Mouse (Mus musculus): ENCODE measurements around the gene Plekhs1.
"Not testable (repeated sequence)": the region's sequence is repeated elsewhere in the genome, so short reads cannot be mapped to it uniquely, and the experiment has no call there.

The Plekhs1 gene

GRCm38 (mm10) chr19:56455369-56455768 is 6.1 kb upstream of the Plekhs1 start:
- in situ Hi-C loops (cut with MboI; ENCODE audit: low sequenced_read_pairs), result no loop called here

- in situ Hi-C loops (cut with MboI; ENCODE audit: low sequenced_read_pairs), result no loop called here
Observed at GRCm38 (mm10) chr19:56457569-56457968, 3.9 kb upstream of the Plekhs1 start.

- in situ Hi-C loops (cut with MboI; ENCODE audit: low sequenced_read_pairs), result no loop called here
Observed at GRCm38 (mm10) chr19:56459154-56460050, 2.0 kb upstream of the Plekhs1 start.

GRCm38 (mm10) chr19:56460241-56460640 is 1.2 kb upstream of the Plekhs1 start:
- in situ Hi-C loops (cut with MboI; ENCODE audit: low sequenced_read_pairs), result no loop called here

- in situ Hi-C loops (cut with MboI; ENCODE audit: low sequenced_read_pairs), result no loop called here
Observed at GRCm38 (mm10) chr19:56462786-56463185, 1.3 kb downstream of the Plekhs1 start.

GRCm38 (mm10) chr19:56466486-56466885 is 5.0 kb downstream of the Plekhs1 start:
- in situ Hi-C loops (cut with MboI; ENCODE audit: low sequenced_read_pairs), result no loop called here

GRCm38 (mm10) chr19:56470286-56471020 is 9.0 kb downstream of the Plekhs1 start:
- in situ Hi-C loops (cut with MboI; ENCODE audit: low sequenced_read_pairs), result no loop called here

- in situ Hi-C loops (cut with MboI; ENCODE audit: low sequenced_read_pairs), result no loop called here
Observed at GRCm38 (mm10) chr19:56471934-56472333, 10.5 kb downstream of the Plekhs1 start.

GRCm38 (mm10) chr19:56474869-56475550 is 13.6 kb downstream of the Plekhs1 start:
- in situ Hi-C loops (cut with MboI; ENCODE audit: low sequenced_read_pairs), result no loop called here

GRCm38 (mm10) chr19:56476546-56476945 is 15.1 kb downstream of the Plekhs1 start:
- in situ Hi-C loops (cut with MboI; ENCODE audit: low sequenced_read_pairs), result no loop called here

GRCm38 (mm10) chr19:56477253-56477652 is 15.8 kb downstream of the Plekhs1 start:
- in situ Hi-C loops (cut with MboI; ENCODE audit: low sequenced_read_pairs), result no loop called here

GRCm38 (mm10) chr19:56477832-56478231 is 16.4 kb downstream of the Plekhs1 start:
- in situ Hi-C loops (cut with MboI; ENCODE audit: low sequenced_read_pairs), result no loop called here

- in situ Hi-C loops (cut with MboI; ENCODE audit: low sequenced_read_pairs), result no loop called here
Observed at GRCm38 (mm10) chr19:56484630-56485375, 23.4 kb downstream of the Plekhs1 start.

- in situ Hi-C loops (cut with MboI; ENCODE audit: low sequenced_read_pairs), result no loop called here
Observed at GRCm38 (mm10) chr19:56485376-56486271, 24.2 kb downstream of the Plekhs1 start.

- in situ Hi-C loops (cut with MboI; ENCODE audit: low sequenced_read_pairs), result no loop called here
Observed at GRCm38 (mm10) chr19:56486926-56487325, 25.5 kb downstream of the Plekhs1 start.

- in situ Hi-C loops (cut with MboI; ENCODE audit: low sequenced_read_pairs), result no loop called here
Observed at GRCm38 (mm10) chr19:56487339-56487738, 25.9 kb downstream of the Plekhs1 start.

GRCm38 (mm10) chr19:56489601-56490000 is 28.2 kb downstream of the Plekhs1 start:
- in situ Hi-C loops (cut with MboI; ENCODE audit: low sequenced_read_pairs), result no loop called here

GRCm38 (mm10) chr19:56494157-56494556 is 32.7 kb downstream of the Plekhs1 start:
- in situ Hi-C loops (cut with MboI; ENCODE audit: low sequenced_read_pairs), result not testable (repeated sequence)

GRCm38 (mm10) chr19:56503069-56503468 is 41.6 kb downstream of the Plekhs1 start:
- in situ Hi-C loops (cut with MboI; ENCODE audit: low sequenced_read_pairs), result not testable (repeated sequence)

- in situ Hi-C loops (cut with MboI; ENCODE audit: low sequenced_read_pairs), result not testable (repeated sequence)
Observed at GRCm38 (mm10) chr19:56503525-56503924, 42.1 kb downstream of the Plekhs1 start.
